Mouse (Mus musculus) embryonic facial prominence, embryonic 12.5 days (tissue): ENCODE results near the gene Pde9a. TPM values are rescaled to one million over a fixed set of nuclear protein-coding genes. Genes with fewer than 3 reads are reported as not detected.
A peak's percentile ranks its signal among the peaks of the same experiment; 100 is the strongest.

ENCODE experiments used
- ATAC-seq: fragments of 200-750 bp; cut with Nextera tagmentation; 2 replicates; pipeline ENCODE4 v1.8.0; 2017; ENCODE audit not compliant: insufficient number of reproducible peaks, insufficient read depth, low FRiP score, low TSS enrichment
- H3K27ac ChIP-seq: fragments of 300-500 bp; sonication (generic); 2 replicates; pipeline ENCODE4 v1.5.1; 2016; ENCODE audit warnings: mild to moderate bottlenecking
- H3K27me3 ChIP-seq: fragments of 300-500 bp; sonication (generic); 2 replicates; pipeline ENCODE4 v1.6.1; 2016; ENCODE audit warnings: mild to moderate bottlenecking, moderate library complexity
- H3K36me3 ChIP-seq: fragments of 300-500 bp; sonication (generic); 2 replicates; pipeline ENCODE4 v1.6.1; 2016; ENCODE audit warnings: mild to moderate bottlenecking
- H3K4me1 ChIP-seq: fragments of 300-500 bp; sonication (generic); 2 replicates; pipeline ENCODE4 v1.6.1; 2016
- H3K4me2 ChIP-seq: fragments of 300-500 bp; sonication (generic); replicated peaks from 2 replicates; pipeline ENCODE4 v1.6.1; 2016; ENCODE audit warnings: mild to moderate bottlenecking, moderate library complexity
- H3K4me3 ChIP-seq: fragments of 300-500 bp; sonication (generic); 2 replicates; pipeline ENCODE4 v1.5.1; 2016; ENCODE audit warnings: mild to moderate bottlenecking
- H3K9ac ChIP-seq: fragments of 300-500 bp; sonication (generic); 2 replicates; pipeline ENCODE4 v1.6.1; 2016; ENCODE audit warnings: mild to moderate bottlenecking, moderate library complexity
- H3K9me3 ChIP-seq: fragments of 300-500 bp; sonication (generic); 2 replicates; pipeline ENCODE4 v1.6.1; 2016; ENCODE audit warnings: mild to moderate bottlenecking, moderate library complexity
- WGBS: fragments of 180-500 bp; shearing (Covaris S2); methylation state at CpG from one replicate; pipeline ENCODE4 v1.1.7; 2016; 5-methylcytosine and 5-hydroxymethylcytosine counted together
- polyA plus RNA-seq: library from polyadenylated mRNA; unstranded; fragments of >200 nt; fragmentation: Nextera tagmentation; extraction: Ambion mirVana; gene quantifications from 2 replicates; pipeline ENCODE4 v1.2.1, GENCODE M21; 2016

The Pde9a gene
- polyA plus RNA-seq, 1 experiment from 2014 or later, result 25.5 TPM

GRCm38 (mm10) chr17:31420658-31421057 lies 34.6 kb downstream of the Pde9a start:
- no peaks in the 10 kb centered on the region for H3K9me3 ChIP-seq
- 0 out of 2 replicates have a peak, but pooled peaks cover 3% of the 10 kb centered on the region for H3K4me1 ChIP-seq
- 82% methylated on average over 16 of the region's 16 CpGs for WGBS
- no peak overlapping the region for H3K27ac ChIP-seq
- peaks cover 28% of the 10 kb centered on the region for H3K36me3 ChIP-seq
- H3K4me3 ChIP-seq, result no peak overlapping the region
- no peak overlapping the region for H3K4me2 ChIP-seq
- no peak for ATAC-seq
- H3K9ac ChIP-seq, result no peak overlapping the region
- no peaks in the 10 kb centered on the region for H3K27me3 ChIP-seq

DNA sequence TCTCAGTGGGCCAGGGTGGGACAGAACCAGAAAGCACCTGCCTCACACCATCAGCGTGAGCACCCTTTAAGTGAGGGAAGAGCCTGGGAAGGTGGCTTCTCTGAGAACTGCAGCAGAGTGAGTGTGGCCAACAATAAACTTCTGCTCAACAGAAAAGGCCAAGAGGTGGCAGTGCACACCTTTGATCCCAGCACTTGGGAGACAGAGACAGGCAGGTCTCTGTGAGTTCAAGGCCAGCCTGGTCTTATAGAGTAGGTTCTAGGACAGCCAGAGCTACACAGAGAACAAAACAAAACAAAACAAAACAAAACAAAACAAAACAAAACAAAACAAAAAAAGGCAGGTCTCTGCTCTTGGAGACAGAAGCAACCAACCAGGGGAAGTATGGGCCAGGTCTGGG lies 36.4 kb downstream of the Pde9a start:
- H3K4me1 ChIP-seq, result 0 out of 2 replicates have a peak, but pooled peaks cover 3% of the 10 kb centered on the region
- H3K27me3 ChIP-seq, result no peaks in the 10 kb centered on the region
- H3K4me3 ChIP-seq, result no peak overlapping the region
- H3K9ac ChIP-seq, result no peak overlapping the region
- no peaks in the 10 kb centered on the region for H3K9me3 ChIP-seq
- no peak overlapping the region for H3K27ac ChIP-seq
- no peak overlapping the region for H3K4me2 ChIP-seq
- no peak for ATAC-seq
- H3K36me3 ChIP-seq, result peaks cover 11% of the 10 kb centered on the region
- WGBS, result 87% methylated on average over 1 of the region's 1 CpGs

GRCm38 (mm10) chr17:31423020-31423419 lies 37.0 kb downstream of the Pde9a start:
- H3K27me3 ChIP-seq, result no peaks in the 10 kb centered on the region
- no peak overlapping the region for H3K27ac ChIP-seq
- no peak overlapping the region for H3K4me2 ChIP-seq
- ATAC-seq, result no peak
- no peaks in the 10 kb centered on the region for H3K9me3 ChIP-seq
- H3K9ac ChIP-seq, result no peak overlapping the region
- H3K4me3 ChIP-seq, result no peak overlapping the region
- H3K36me3 ChIP-seq, result peaks cover 5% of the 10 kb centered on the region; the same call in 1 of the 2 replicates
- 48% methylated on average over 2 of the region's 2 CpGs for WGBS
- H3K4me1 ChIP-seq, result 0 out of 2 replicates have a peak, but pooled peaks cover 8% of the 10 kb centered on the region

DNA sequence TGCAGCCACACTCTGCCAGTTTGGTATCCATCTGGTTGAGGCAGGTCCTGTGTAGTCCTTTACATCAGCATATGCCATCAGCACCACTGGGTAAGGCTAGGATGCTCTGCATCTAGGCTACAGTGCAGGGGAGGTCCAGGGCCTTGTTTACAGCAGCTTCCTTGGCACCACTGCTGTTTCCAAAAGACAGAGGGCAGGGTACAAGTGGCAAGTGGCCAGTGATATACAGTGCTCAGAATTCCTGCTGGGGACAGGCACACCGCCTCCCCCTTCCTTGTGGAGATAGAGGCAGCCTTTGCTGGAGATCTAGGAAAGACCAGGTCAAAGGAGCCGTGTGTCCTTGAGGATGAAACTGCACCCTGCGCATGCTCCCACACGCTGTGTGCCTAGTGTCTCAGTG lies 38.3 kb downstream of the Pde9a start:
- H3K27ac ChIP-seq, result no peak overlapping the region
- no peak for ATAC-seq
- H3K27me3 ChIP-seq, result no peaks in the 10 kb centered on the region
- no peak overlapping the region for H3K9ac ChIP-seq
- no peak overlapping the region for H3K4me2 ChIP-seq
- H3K4me1 ChIP-seq, result 0 out of 2 replicates have a peak, but pooled peaks cover 8% of the 10 kb centered on the region
- H3K9me3 ChIP-seq, result peaks cover under 1% of the 10 kb centered on the region; the same call in 1 of the 2 replicates
- 75% methylated on average over 4 of the region's 4 CpGs for WGBS
- no peak overlapping the region for H3K4me3 ChIP-seq
- H3K36me3 ChIP-seq, result peaks cover 5% of the 10 kb centered on the region; the same call in 1 of the 2 replicates

GRCm38 (mm10) chr17:31424798-31425197 lies 38.8 kb downstream of the Pde9a start:
- Histone ChIP-seq H3K27ac (no peak overlapping the region), H3K4me3 (no peak overlapping the region), H3K9ac (no peak overlapping the region), H3K9me3 (peaks cover 3% of the 10 kb centered on the region; the same call in 1 of the 2 replicates), H3K36me3 (peaks cover 10% of the 10 kb centered on the region), H3K4me2 (no peak overlapping the region), H3K27me3 (no peaks in the 10 kb centered on the region), H3K4me1 (0 out of 2 replicates have a peak, but pooled peaks cover 8% of the 10 kb centered on the region)
- no peak for ATAC-seq
- 47% methylated on average over 8 of the region's 8 CpGs for WGBS

- H3K4me1 ChIP-seq, result 0 out of 2 replicates have a peak, but pooled peaks cover 4% of the 10 kb centered on the region
- H3K9me3 ChIP-seq, result peaks cover 3% of the 10 kb centered on the region; the same call in 1 of the 2 replicates
- 72% methylated on average over 13 of the region's 13 CpGs for WGBS
- H3K4me3 ChIP-seq, result no peak overlapping the region
- no peak overlapping the region for H3K9ac ChIP-seq
- no peaks in the 10 kb centered on the region for H3K27me3 ChIP-seq
- H3K36me3 ChIP-seq, result peaks cover 18% of the 10 kb centered on the region
- no peak for ATAC-seq
- no peak overlapping the region for H3K4me2 ChIP-seq
- no peak overlapping the region for H3K27ac ChIP-seq
Observed at GRCm38 (mm10) chr17:31425827-31426698, 40.1 kb downstream of the Pde9a start.

DNA sequence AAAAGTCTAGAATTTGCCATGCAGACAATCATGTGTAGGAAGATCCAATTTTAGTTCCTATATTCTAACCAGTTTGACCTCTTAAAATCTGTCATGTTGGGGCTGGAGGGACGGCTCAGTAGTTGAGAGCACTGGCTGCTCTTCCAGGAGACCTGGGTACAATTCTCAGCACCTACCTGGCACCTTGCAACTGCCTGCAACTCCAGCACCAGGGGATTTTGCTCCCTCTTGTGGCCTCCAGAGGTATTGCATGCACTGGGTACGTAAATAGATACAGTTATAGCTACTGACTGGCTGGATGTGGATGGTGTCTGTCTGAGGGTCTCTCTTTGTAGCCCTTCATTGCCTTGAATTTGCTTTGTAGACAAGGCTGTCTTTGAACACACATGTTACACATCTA lies 43.4 kb downstream of the Pde9a start:
- WGBS, result 98% methylated on average over 2 of the region's 2 CpGs
- peaks cover 3% of the 10 kb centered on the region; the same call in 1 of the 2 replicates for H3K9me3 ChIP-seq
- H3K4me2 ChIP-seq, result no peak overlapping the region
- no peak for ATAC-seq
- H3K27ac ChIP-seq, result no peak overlapping the region
- no peak overlapping the region for H3K4me3 ChIP-seq
- no peak overlapping the region for H3K9ac ChIP-seq
- H3K36me3 ChIP-seq, result peaks cover 14% of the 10 kb centered on the region
- peaks cover 18% of the 10 kb centered on the region for H3K4me1 ChIP-seq
- no peaks in the 10 kb centered on the region for H3K27me3 ChIP-seq

- H3K4me1 ChIP-seq, result peaks cover 21% of the 10 kb centered on the region
- H3K4me2 ChIP-seq, result no peak overlapping the region
- 57% methylated on average over 5 of the region's 5 CpGs for WGBS
- no peak overlapping the region for H3K27ac ChIP-seq
- H3K27me3 ChIP-seq, result no peaks in the 10 kb centered on the region
- H3K36me3 ChIP-seq, result peaks cover 14% of the 10 kb centered on the region
- no peak overlapping the region for H3K9ac ChIP-seq
- no peak for ATAC-seq
- peaks cover 3% of the 10 kb centered on the region; the same call in 1 of the 2 replicates for H3K9me3 ChIP-seq
- no peak overlapping the region for H3K4me3 ChIP-seq
Observed at GRCm38 (mm10) chr17:31432878-31433281, 46.9 kb downstream of the Pde9a start.

DNA sequence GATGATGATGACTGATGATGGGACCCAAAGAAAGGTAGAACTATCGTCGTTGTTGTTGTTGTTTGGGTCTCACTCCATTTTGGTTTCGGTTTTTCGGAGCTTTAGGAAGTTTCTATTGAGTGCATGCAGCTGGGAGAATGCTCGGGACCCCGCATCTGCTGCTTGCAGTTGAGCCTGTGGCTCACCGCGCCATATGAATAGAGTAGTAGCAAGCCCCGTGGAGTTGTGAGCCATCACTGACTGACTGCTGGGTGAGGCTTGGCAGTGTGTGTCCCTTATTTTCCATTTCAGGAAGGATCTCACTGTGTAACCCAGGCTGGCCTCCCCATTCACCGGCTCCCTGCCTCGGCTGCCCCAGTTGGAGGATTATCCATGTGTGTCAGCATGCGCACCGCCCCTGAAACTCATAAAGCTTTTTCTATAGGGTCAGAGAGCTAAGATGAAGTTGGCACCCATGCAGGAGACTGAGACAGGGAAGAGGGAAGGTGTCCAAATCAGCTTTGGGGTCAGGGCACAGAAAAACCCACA lies 47.5 kb downstream of the Pde9a start:
- WGBS, result 62% methylated on average over 13 of the region's 13 CpGs
- no peak overlapping the region for H3K27ac ChIP-seq
- no peak overlapping the region for H3K4me3 ChIP-seq
- no peaks in the 10 kb centered on the region for H3K27me3 ChIP-seq
- ATAC-seq, result no peak
- H3K4me1 ChIP-seq, result peaks cover 21% of the 10 kb centered on the region
- no peak overlapping the region for H3K4me2 ChIP-seq
- H3K9me3 ChIP-seq, result peaks cover 3% of the 10 kb centered on the region; the same call in 1 of the 2 replicates
- H3K9ac ChIP-seq, result no peak overlapping the region
- peaks cover 14% of the 10 kb centered on the region for H3K36me3 ChIP-seq

DNA sequence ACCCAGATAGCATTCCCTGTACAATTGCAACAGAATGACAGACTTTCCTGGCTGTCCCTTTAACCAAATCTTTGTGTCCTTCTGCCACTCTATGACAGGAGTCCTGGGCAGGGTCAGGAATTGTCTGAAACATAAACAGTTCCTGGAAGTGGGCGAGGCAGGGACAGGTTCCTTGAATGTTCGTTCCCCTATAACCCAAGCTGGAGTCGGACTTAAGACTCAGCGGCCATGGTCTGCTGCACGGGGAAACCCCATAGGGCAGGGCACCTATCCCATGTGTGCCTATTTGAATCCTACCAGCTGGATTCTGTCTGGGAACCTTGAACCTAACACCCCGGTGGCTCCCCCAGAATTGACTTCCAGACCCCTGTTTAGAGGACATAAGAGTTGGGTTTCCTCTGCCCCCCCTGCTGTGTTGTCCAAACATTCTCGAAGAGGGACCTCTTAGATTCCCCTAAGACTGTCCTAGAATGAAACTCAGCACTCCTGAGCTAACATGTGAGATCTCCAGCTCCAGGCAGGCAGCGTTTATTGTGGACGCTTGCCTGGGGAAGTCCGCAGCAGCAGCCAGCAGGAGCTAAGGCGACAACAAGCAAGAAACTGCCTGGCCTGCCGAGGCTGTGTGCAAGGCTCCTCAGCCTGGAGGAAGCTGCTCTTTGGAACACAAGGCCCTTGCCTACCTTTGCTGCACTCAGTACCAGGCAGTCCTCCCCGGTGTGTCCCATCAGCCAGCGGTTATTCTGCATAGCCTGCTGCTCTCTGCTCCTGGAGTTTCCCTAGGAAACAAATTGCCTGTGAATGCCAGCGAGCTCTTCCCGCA lies 48.2 kb downstream of the Pde9a start:
- H3K9me3 ChIP-seq, result peaks cover 3% of the 10 kb centered on the region; the same call in 1 of the 2 replicates
- peaks cover 14% of the 10 kb centered on the region for H3K36me3 ChIP-seq
- peak overlapping the region; percentile 41; the same call in 1 of the 2 replicates for H3K27ac ChIP-seq
- no peaks in the 10 kb centered on the region for H3K27me3 ChIP-seq
- peak overlapping the region; percentile 27; the same call in 1 of the 2 replicates for H3K9ac ChIP-seq
- no peak overlapping the region for H3K4me3 ChIP-seq
- H3K4me2 ChIP-seq, result 0 out of 2 replicates have a peak overlapping the region, but pooled peaks have one; percentile 15
- no peak for ATAC-seq
- peaks cover 21% of the 10 kb centered on the region for H3K4me1 ChIP-seq
- 12% methylated on average over 16 of the region's 16 CpGs for WGBS

DNA sequence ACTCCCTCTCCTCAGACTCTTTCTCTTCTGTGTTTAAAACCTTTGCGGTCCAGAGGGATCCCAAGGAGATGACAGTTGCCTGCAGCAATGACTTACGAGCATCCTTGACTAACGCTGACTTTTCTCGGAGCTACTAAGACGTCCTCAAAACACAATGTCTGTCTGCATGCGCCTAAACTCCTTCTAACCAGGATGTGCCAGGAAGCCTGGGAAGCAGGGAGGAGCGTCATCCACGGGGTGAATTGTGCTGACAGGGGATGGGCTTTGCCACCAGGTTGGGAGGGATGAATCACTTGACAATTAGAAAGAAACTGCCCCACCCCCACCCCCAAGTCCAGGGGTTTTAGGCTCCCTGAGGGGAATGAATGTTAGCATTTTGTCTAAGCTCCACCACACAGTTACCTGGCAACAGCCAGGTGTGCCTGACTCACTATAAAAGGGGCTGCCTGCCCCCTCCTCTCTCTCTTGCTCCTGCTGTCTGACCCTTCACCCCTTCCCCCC lies 48.9 kb downstream of the Pde9a start:
- H3K4me1 ChIP-seq, result peaks cover 21% of the 10 kb centered on the region
- 0 out of 2 replicates have a peak overlapping the region, but pooled peaks have one; percentile 15 for H3K4me2 ChIP-seq
- peaks cover 7% of the 10 kb centered on the region for H3K36me3 ChIP-seq
- WGBS, result 9% methylated on average over 8 of the region's 8 CpGs
- no peak overlapping the region; the same call in 1 of the 2 replicates for H3K9ac ChIP-seq
- H3K27ac ChIP-seq, result peak overlapping the region; percentile 41; the same call in 1 of the 2 replicates
- no peak overlapping the region for H3K4me3 ChIP-seq
- H3K27me3 ChIP-seq, result no peaks in the 10 kb centered on the region
- H3K9me3 ChIP-seq, result no peaks in the 10 kb centered on the region
- no peak for ATAC-seq
